Mouse (Mus musculus) cortical plate, adult 2 months (tissue): ENCODE measurements around the gene Tenm1.

Experiments
- CTCF ChIP-seq: fragments of 200-500 bp; IDR thresholded peaks from 2 replicates; pipeline ENCODE4 v1.5.1; 2011; ENCODE audit warnings: mild to moderate bottlenecking, control low read depth, low read length; ENCODE audit not compliant: insufficient read depth; ENCODE audit errors: extremely low read depth
- POLR2A ChIP-seq: fragments of 200-500 bp; IDR thresholded peaks from 2 replicates; pipeline ENCODE4 v1.6.1; 2011; ENCODE audit warnings: mild to moderate bottlenecking, low read length, control low read depth; ENCODE audit not compliant: insufficient read depth; ENCODE audit errors: extremely low read depth

DNA sequence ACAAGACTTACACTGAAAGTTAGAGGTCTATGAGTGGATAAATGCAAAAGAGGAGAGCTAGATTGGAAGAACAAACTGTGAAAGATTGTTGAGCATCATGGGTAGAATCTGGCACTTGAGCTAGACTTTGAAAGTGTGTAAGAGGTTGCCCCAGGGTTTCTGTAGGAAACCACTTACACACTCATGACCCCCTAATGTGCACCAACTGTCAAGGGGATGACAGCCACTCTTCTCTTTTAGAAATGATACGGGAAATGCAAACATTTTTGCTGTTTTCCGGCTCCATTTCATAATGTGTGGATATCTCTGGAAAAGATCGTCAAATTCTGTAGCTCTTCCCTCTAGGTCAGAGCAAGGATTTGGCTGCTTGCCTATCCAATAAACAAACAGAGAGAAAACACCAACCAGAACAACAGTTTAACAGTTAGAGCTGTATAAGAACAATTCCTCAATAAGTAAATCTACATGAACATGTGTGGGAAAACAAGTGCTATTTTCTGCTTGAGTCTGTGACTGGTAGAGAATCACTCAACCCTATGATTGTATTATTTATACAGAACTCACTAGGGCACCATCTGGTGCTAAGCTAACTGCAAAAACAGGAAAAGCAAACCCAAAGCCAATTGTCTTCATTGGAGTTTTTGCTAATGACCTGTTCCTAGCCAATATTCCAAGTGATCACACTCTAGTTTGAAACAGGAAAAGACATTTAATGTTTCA is 111.0 kb downstream of the Tenm1 start:
- TF ChIP-seq CTCF = no peak
- TF ChIP-seq POLR2A = no peak
